Mouse (Mus musculus) frontal cortex, adult (tissue): Measurements from ENCODE around the gene Trhr2.

ENCODE experiments used
- ATAC-seq: cut with Nextera tagmentation; 2 replicates; pipeline ENCODE4 v1.9.2; 2017; ENCODE audit warnings: mild to moderate bottlenecking, moderate library complexity, mixed read lengths; ENCODE audit not compliant: low TSS enrichment

The Trhr2 gene

DNA sequence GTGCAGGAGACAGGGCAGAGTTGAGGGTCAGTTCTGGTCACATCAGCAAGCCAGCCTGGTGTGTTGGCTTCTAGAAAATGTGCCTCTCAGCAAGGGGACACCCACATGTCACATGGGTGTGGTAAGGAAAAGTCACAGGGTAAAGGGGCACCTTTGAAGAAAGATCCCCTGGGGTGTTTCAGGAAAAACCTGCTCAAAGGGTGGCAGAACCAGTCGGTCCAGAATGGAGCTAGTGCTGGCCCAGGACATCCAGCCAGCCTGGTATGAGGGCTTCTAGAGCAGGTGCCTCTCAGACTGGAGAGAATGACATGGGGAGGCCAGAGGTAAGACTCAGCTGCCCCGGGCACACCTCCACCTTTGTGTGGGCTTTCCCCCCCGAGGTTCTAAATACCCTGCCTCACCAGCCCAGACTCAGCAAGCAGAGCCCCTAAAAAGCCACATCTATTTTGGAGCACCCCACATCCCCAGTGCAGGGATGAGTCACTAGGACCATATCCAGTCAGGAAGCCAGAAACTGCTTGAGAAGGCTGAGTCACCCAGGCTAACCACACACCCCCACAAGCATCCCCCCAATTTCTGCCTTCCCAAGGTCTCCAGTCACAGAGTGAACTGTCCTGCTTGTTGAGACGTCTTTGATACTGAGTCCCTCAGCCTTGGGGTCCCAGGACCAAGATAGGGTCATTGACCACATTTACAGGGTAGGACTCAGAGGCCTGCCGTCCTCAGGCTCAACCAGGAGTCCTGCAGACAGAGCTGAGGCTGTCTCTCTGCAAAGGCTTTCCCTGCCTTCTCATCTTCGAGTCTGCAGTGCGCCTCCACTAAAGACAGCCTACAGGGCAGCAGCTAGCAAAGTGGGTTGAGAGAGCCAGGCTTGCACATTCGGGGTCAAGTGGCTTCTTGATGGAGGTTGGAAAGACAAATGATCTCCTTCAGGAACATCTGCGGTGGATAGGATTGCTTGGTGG, 4.6 kb downstream of the Trhr2 start:
- peak; percentile 80 for ATAC-seq

- ATAC-seq: no peak
Measured at GRCm38 (mm10) chr8:122354157-122354556, 6.4 kb downstream of the Trhr2 start.

- ATAC-seq: no peak
Measured at GRCm38 (mm10) chr8:122350309-122351089, 10.0 kb downstream of the Trhr2 start.

- ATAC-seq: no peak
Measured at GRCm38 (mm10) chr8:122349357-122350297, 10.9 kb downstream of the Trhr2 start.

DNA sequence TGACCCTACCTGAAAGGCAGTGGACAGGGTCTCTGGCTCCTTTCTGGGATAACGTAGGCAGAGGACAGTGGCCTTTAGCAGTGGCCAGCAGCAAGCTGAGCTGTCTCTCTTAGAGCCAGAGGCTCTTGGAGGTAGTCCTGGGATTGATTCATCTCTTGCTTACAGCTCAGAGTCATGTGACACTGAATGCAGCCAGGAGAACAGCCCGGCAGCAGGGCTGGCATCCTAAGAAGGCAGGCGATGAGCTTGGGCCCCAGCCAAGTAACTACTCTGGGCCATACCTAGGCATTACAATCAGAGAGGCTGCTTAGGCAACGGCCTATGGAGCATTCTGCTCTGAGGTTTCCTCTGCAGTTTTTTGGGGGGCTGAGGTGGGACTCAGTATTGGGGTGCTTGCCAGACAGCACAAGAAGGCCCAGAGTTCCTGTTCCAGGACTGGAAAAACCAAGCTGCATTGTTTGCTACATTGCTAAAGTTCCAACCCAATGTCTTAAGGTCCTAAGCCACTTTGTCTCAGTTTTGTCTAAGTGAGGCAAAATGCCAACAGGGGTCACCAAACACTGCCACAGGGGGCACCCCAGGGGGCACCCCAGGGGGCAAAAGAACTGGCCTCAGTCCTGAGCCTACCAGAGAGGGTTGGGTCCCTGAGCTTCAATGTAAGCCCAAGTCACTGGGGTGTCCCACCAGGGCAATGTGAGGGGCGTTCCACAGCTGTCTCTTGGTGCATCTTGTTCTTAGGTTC, 12.6 kb downstream of the Trhr2 start:
- ATAC-seq: peak; percentile 77

GRCm38 (mm10) chr8:122345181-122346095, 15.1 kb downstream of the Trhr2 start:
- no peak for ATAC-seq

DNA sequence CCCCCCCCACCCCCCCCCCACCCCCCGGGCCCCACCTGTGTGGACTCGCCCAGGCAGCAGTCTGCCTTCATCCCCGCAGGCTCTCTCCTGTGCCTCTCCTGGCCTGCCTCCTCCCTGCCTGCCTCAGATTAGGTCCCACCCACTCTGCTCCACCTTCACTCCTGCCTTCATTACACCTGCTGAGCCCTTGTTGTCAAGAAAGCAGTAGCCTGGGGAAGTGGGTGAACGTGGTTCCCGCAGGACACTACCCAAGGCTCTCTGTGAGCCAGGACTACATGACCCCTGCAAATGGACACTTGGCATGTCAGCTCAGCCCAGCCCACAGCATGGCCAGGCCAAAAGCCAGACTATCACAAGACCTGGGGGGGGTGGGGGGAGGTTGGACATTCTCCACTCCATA, 16.3 kb downstream of the Trhr2 start:
- ATAC-seq: no peak

- 0 out of 2 replicates have a peak, but pooled peaks have one; percentile 28 for ATAC-seq
Measured at GRCm38 (mm10) chr8:122343758-122344157, 16.8 kb downstream of the Trhr2 start.

DNA sequence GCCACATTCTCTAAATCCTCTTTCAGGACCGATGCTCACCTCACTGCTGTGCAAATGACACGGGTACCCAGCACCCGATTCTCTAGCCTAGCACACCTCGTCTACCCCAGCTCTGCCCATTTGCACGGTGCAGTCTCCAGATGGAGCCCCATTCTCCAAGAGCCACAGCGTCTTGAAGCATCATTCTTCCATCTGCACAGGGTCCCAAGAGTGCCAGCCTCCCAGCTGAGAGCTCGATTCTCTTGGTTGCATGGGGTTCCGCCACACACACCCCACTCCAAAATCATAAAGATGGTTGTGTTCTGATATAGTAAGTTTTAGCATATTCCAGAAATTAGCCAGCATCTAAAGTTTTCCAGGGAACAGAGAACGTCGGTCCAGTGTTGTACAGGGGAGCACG, 17.2 kb downstream of the Trhr2 start:
- 0 out of 2 replicates have a peak, but pooled peaks have one; percentile 18 for ATAC-seq

GRCm38 (mm10) chr8:122342806-122343209, 17.7 kb downstream of the Trhr2 start:
- ATAC-seq: peak; percentile 32

- no peak for ATAC-seq
Measured at GRCm38 (mm10) chr8:122342362-122342761, 18.2 kb downstream of the Trhr2 start.

GRCm38 (mm10) chr8:122341790-122342189, 18.8 kb downstream of the Trhr2 start:
- ATAC-seq: no peak

GRCm38 (mm10) chr8:122340761-122341160, 19.8 kb downstream of the Trhr2 start:
- ATAC-seq: no peak

- ATAC-seq: no peak
Measured at GRCm38 (mm10) chr8:122338852-122339251, 21.7 kb downstream of the Trhr2 start.

DNA sequence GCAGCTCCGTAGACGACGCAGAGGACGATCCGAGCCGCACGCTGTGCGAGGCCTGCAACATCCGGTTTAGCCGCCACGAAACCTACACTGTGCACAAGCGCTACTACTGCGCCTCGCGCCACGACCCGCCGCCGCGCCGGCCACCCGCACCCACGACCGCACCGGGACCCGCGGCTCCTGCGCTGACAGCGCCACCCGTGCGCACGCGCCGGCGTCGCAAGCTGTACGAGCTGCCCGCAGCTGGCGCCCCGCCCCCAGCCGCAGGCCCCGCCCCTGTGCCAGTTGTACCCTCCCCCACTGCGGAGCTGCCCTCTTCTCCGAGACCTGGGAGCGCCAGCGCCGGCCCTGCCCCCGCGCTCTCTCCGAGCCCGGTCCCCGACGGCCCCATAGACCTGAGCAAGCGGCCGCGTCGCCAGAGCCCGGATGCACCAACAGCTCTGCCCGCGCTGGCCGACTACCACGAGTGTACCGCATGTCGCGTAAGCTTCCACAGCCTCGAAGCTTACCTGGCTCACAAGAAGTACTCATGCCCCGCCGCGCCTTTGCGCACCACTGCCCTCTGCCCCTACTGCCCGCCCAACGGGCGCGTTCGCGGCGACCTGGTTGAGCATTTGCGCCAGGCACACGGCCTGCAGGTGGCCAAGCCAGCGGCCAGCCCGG, 24.2 kb downstream of the Trhr2 start:
- peak; percentile 17 for ATAC-seq

DNA sequence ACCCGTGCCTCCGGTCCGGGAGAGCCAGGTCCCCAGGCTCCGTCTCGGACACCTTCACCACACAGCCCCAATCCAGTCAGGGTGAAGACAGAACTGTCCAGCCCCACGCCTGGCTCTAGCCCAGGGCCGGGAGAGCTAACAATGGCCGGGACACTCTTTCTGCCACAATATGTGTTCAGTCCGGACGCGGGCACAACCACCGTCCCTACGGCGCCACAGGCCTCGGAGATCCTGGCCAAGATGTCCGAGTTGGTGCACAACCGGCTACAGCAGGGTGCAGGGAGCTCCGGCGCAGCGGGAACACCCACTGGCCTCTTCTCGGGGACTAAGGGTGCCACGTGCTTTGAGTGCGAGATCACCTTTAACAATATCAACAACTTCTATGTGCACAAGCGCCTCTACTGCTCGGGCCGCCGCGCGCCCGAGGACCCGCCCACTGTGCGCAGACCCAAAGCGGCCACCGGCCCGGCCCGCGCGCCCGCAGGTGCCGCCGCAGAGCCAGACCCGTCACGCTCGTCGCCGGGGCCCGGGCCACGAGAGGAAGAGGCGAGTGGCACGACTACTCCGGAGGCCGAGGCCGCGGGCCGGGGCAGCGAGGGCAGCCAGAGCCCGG, 24.8 kb downstream of the Trhr2 start:
- 0 out of 2 replicates have a peak, but pooled peaks have one; percentile 8 for ATAC-seq

DNA sequence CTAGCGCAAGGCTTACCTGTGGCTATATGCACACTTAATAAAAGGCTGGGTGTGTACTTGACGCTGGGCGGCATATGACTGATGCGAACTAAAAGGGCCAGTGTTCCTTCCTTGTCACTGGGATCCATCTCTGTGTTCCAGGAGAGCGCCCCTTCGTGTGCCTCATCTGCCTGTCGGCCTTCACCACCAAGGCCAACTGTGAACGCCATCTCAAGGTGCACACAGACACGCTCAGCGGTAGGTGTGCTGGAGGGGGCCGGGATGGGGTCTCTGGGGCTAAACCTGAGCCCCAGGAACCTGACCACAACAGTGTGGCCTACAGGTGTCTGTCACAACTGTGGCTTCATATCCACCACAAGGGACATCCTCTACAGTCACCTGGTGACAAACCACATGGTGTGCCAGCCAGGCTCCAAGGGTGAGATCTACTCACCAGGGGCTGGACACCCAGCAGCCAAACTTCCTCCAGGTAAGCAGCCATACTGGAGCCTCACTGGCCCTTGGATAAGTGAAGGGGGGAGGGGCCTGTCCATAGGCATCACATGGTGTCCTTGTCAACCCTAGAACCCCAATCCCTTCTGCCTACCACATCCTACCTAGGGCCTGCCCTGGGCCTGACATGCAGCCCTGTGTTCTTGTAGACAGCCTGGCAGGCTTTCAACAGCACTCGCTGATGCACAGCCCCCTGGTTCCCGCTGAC, 25.6 kb downstream of the Trhr2 start:
- ATAC-seq: no peak

DNA sequence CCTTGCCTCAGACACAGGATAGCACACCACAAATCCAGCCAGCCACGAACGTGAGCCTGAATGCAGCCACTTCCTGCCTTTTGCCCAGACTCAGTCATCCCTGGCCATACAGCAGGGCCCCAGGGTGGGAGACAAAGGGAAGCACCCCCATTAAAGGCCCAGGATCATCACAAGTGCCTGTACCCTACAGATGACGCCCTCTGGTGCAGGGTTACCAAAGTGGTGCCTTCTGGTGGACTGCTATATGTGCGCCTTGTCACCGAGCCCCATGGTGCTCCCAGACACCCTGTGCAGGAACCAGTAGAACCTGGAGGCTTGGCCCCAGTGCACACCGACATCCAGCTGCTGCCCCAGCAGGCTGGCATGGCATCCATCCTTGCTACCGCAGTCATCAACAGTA, 27.0 kb downstream of the Trhr2 start:
- no peak for ATAC-seq
